ENCODE assay signal across 15 mouse cellular contexts in the genomic region with DNA sequence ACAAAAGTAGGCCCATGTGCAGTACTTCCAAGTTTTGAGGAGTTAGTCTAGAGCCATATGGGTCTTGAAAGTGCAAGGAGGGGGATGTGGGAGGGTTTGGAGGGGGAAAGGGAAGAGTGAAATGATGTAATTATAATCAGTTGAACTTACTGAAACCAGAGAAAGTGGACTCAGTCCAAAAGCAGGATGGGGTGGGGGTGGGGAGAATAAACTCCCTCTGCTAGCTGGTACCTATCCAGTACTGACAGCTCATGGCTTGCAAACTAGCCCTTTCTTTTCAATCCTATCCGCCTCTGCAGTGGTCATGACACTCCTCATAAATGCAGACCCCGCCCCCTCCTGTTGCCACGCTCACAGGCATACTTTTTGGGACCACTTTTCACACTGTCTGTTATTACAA.
A peak's percentile ranks its signal among the peaks of the same experiment; 100 is the strongest.
DNase-seq lines count a peak whose midpoint lies in the region; ATAC-seq and TF ChIP-seq lines count a peak whose summit lies in the region.
"Had no signal": no experiment of that assay in that cellular context is flagged by ENCODE, and none has a peak within 500 bp of the region (broad histone marks: within the 10 kb centered on the region; RNA-seq: fewer than 3 reads in every experiment).

No protein-coding gene starts in this region.

- no peaks in the 10 kb centered on the region for H3K36me3 ChIP-seq in hindbrain, embryonic 16.5 days (ENCODE audit: control insufficient read depth, insufficient read depth, low read length)
- no peaks in the 10 kb centered on the region for H3K36me3 ChIP-seq in hindbrain, embryonic 12.5 days
- no peaks in the 10 kb centered on the region for H3K36me3 ChIP-seq in limb, embryonic 14.5 days (ENCODE audit: control insufficient read depth, insufficient read depth, low read length)
- no peaks in the 10 kb centered on the region for H3K36me3 ChIP-seq in liver, embryonic 11.5 days (ENCODE audit: control insufficient read depth, insufficient read depth, low read length)
- H3K36me3 ChIP-seq: neural tube, embryonic 12.5 days had no signal

- H3K9ac ChIP-seq in hindbrain, embryonic 16.5 days (ENCODE audit: low read depth, low read length), result no peak overlapping the region
- no peak overlapping the region for H3K9ac ChIP-seq in hindbrain, embryonic 12.5 days
- no peak overlapping the region for H3K9ac ChIP-seq in limb, embryonic 14.5 days (ENCODE audit: low read depth, low read length, severe bottlenecking)
- H3K9ac ChIP-seq in liver, embryonic 11.5 days (ENCODE audit: low read depth, low read length), result no peak overlapping the region
- H3K9ac ChIP-seq: neural tube, embryonic 12.5 days had no signal

- ATAC-seq in hindbrain, embryonic 16.5 days, result 0 out of 2 replicates have a peak, but pooled peaks have one; percentile 30
- ATAC-seq in hindbrain, embryonic 12.5 days (ENCODE audit: low FRiP score), result no peak
- ATAC-seq in limb, embryonic 14.5 days (ENCODE audit: low FRiP score, low read depth), result peak; percentile 74
- ATAC-seq in liver, embryonic 11.5 days (replicated peaks; ENCODE audit: low FRiP score), result no peak

- no peaks in the 10 kb centered on the region for H3K4me1 ChIP-seq in hindbrain, embryonic 16.5 days (ENCODE audit: control insufficient read depth, insufficient read depth, low read depth, low read length)
- no peaks in the 10 kb centered on the region for H3K4me1 ChIP-seq in hindbrain, embryonic 12.5 days
- H3K4me1 ChIP-seq in limb, embryonic 14.5 days (ENCODE audit: control insufficient read depth, insufficient read depth, low read length), result no peaks in the 10 kb centered on the region
- H3K4me1 ChIP-seq in liver, embryonic 11.5 days (replicated peaks; ENCODE audit: control insufficient read depth, insufficient read depth, low read length), result no peaks in the 10 kb centered on the region; the same call in 1 of the 2 replicates
- H3K4me1 ChIP-seq: neural tube, embryonic 12.5 days had no signal

- 56% methylated on average over 3 of the region's 3 CpGs for whole genome bisulfite sequencing in hindbrain, embryonic 16.5 days
- WGBS in hindbrain, embryonic 12.5 days, result 79% methylated on average over 3 of the region's 3 CpGs
- 59% methylated on average over 3 of the region's 3 CpGs for WGBS in limb, embryonic 14.5 days
- WGBS in liver, embryonic 11.5 days, result 70% methylated on average over 3 of the region's 3 CpGs

- H3K27ac ChIP-seq in hindbrain, embryonic 16.5 days (ENCODE audit: low read depth, low read length), result no peak overlapping the region
- H3K27ac ChIP-seq in hindbrain, embryonic 12.5 days, result no peak overlapping the region
- H3K27ac ChIP-seq in limb, embryonic 14.5 days (replicated peaks; ENCODE audit: low read depth, low read length), result peak overlapping the region; percentile 33; the same call in 1 of the 2 replicates
- no peak overlapping the region for H3K27ac ChIP-seq in liver, embryonic 11.5 days (ENCODE audit: low read depth, low read length)
- H3K27ac ChIP-seq: neural tube, embryonic 12.5 days had no signal

- H3K27me3 ChIP-seq in hindbrain, embryonic 16.5 days (replicated peaks; ENCODE audit: control insufficient read depth, insufficient read depth, low read length), result 0 out of 2 replicates have a peak, but pooled peaks cover 3% of the 10 kb centered on the region
- peaks cover 21% of the 10 kb centered on the region for H3K27me3 ChIP-seq in hindbrain, embryonic 12.5 days
- no peaks in the 10 kb centered on the region for H3K27me3 ChIP-seq in limb, embryonic 14.5 days (ENCODE audit: control insufficient read depth, insufficient read depth, low read length)
- peaks cover 8% of the 10 kb centered on the region for H3K27me3 ChIP-seq in liver, embryonic 11.5 days (replicated peaks; ENCODE audit: control insufficient read depth, insufficient read depth, low read length)

- DNase-seq in CD4-positive helper T cell, adult 2 months (ENCODE audit: low read depth, low spot score), result peak; percentile 39
- peak; percentile 62 for DNase-seq in brain, embryonic 14.5 days (ENCODE audit: low read depth)
- peak; percentile 25 for DNase-seq in limb, embryonic 14.5 days (ENCODE audit: low spot score)
- DNase-seq in liver, embryonic 11.5 days (ENCODE audit: low spot score), result no peak
- no peak for DNase-seq in left cerebral cortex, adult 11 months (ENCODE audit: low spot score)
- DNase-seq in thymus, postnatal 14 days, result no peak
- DNase-seq: adrenal gland, postnatal 14 days; cerebellum, adult 18-20 months; kidney, postnatal 25 days; right cerebral cortex, adult 18-20 months had no signal

- H3K9me3 ChIP-seq in hindbrain, embryonic 16.5 days (ENCODE audit: control insufficient read depth, low read length), result no peaks in the 10 kb centered on the region
- H3K9me3 ChIP-seq in hindbrain, embryonic 12.5 days (replicated peaks), result no peaks in the 10 kb centered on the region
- H3K9me3 ChIP-seq in limb, embryonic 14.5 days (ENCODE audit: control insufficient read depth, low read length), result no peaks in the 10 kb centered on the region
- H3K9me3 ChIP-seq in liver, embryonic 11.5 days (ENCODE audit: control insufficient read depth, low read length), result no peaks in the 10 kb centered on the region
- H3K9me3 ChIP-seq: neural tube, embryonic 12.5 days had no signal

- TF ChIP-seq POLR2A in brain, embryonic 14.5 days (IDR thresholded peaks at IDR 0.05; ENCODE audit: borderline replicate concordance, extremely low read depth, insufficient read depth, insufficient read length, poor library complexity, severe bottlenecking), result no peak
- no peak for TF ChIP-seq POLR2A in limb, embryonic 14.5 days (IDR thresholded peaks at IDR 0.05; ENCODE audit: borderline replicate concordance, extremely low read depth, insufficient read depth, insufficient read length)

- H3K4me2 ChIP-seq in hindbrain, embryonic 16.5 days (ENCODE audit: low read length), result no peak overlapping the region
- H3K4me2 ChIP-seq in hindbrain, embryonic 12.5 days (replicated peaks), result no peak overlapping the region
- H3K4me2 ChIP-seq in limb, embryonic 14.5 days (replicated peaks; ENCODE audit: low read depth, low read length, severe bottlenecking), result no peak overlapping the region
- H3K4me2 ChIP-seq in liver, embryonic 11.5 days, result no peak overlapping the region
- H3K4me2 ChIP-seq: midbrain, embryonic 11.5 days; neural tube, embryonic 12.5 days had no signal

- no peak overlapping the region for H3K4me3 ChIP-seq in hindbrain, embryonic 16.5 days (ENCODE audit: low read length)
- no peak overlapping the region for H3K4me3 ChIP-seq in hindbrain, embryonic 12.5 days
- no peak overlapping the region for H3K4me3 ChIP-seq in limb, embryonic 14.5 days (replicated peaks; ENCODE audit: low read length)
- no peak overlapping the region for H3K4me3 ChIP-seq in liver, embryonic 11.5 days (ENCODE audit: low read depth, low read length)
- H3K4me3 ChIP-seq: erythroblast, embryonic 14.5 days; neural tube, embryonic 12.5 days had no signal

- TF ChIP-seq CTCF in brain, embryonic 14.5 days (IDR thresholded peaks at IDR 0.05; ENCODE audit: borderline replicate concordance, extremely low read depth, insufficient read depth, insufficient read length), result no peak

Comparison
In these comparisons a context has a peak if more than half of its experiments do, and no peak if none do; other contexts are left out.
1. ATAC-seq: peak in hindbrain, embryonic 16.5 days (single experiment) and limb, embryonic 14.5 days (single experiment); none in hindbrain, embryonic 12.5 days (single experiment) and liver, embryonic 11.5 days (single experiment).
2. DNase-seq: peak in CD4-positive helper T cell, adult 2 months (single experiment), brain, embryonic 14.5 days (single experiment) and limb, embryonic 14.5 days (single experiment); none in liver, embryonic 11.5 days (single experiment), left cerebral cortex, adult 11 months (single experiment) and thymus, postnatal 14 days (single experiment).